8 mouse cellular contexts compared by ENCODE assay signal in genomic region chr16:23609748-23610185, GRCm38 (mm10).
DNase-seq lines count a peak whose midpoint lies in the region; ATAC-seq lines count a peak whose summit lies in the region.

No protein-coding gene starts in this region.

- no peaks in the 10 kb centered on the region for H3K36me3 ChIP-seq in liver, embryonic 16.5 days (ENCODE audit: control insufficient read depth, insufficient read depth)
- no peaks in the 10 kb centered on the region for H3K36me3 ChIP-seq in neural tube, embryonic 14.5 days (ENCODE audit: control insufficient read depth, insufficient read depth, low read length)

- 0 out of 2 replicates have a peak overlapping the region, but pooled peaks have one; percentile 20 for H3K9ac ChIP-seq in liver, embryonic 16.5 days (ENCODE audit: low read depth, low read length)
- no peak overlapping the region for H3K9ac ChIP-seq in neural tube, embryonic 14.5 days (replicated peaks; ENCODE audit: low read depth, low read length)

- WGBS in liver, embryonic 16.5 days (ENCODE audit: insufficient replicate concordance) = 14% methylated on average over 11 of the region's 11 CpGs
- 45% methylated on average over 11 of the region's 11 CpGs for WGBS in neural tube, embryonic 14.5 days

- no peaks in the 10 kb centered on the region for H3K27me3 ChIP-seq in liver, embryonic 16.5 days (ENCODE audit: control insufficient read depth, insufficient read depth, low read depth, low read length)
- H3K27me3 ChIP-seq in neural tube, embryonic 14.5 days (ENCODE audit: control insufficient read depth, insufficient read depth, low read length) = no peaks in the 10 kb centered on the region

- no peaks in the 10 kb centered on the region for H3K9me3 ChIP-seq in liver, embryonic 16.5 days (replicated peaks; ENCODE audit: control insufficient read depth, low read length)
- no peaks in the 10 kb centered on the region for H3K9me3 ChIP-seq in neural tube, embryonic 14.5 days (ENCODE audit: control insufficient read depth, low read length)

- intact Hi-C loops in heart, postnatal 10 days (cut with DNase I) = no loop called here

- peak; percentile 45 to 73 for DNase-seq in adrenal gland, postnatal 36 days
- DNase-seq in heart, postnatal 10 days = peak; percentile 32 to 50
- peak; percentile 61 to 65 for DNase-seq in kidney, postnatal 25 days
- DNase-seq in thymus, postnatal 14 days = peak; percentile 52

- peak overlapping the region; percentile 44 for H3K4me2 ChIP-seq in liver, embryonic 16.5 days (ENCODE audit: low read depth, low read length)
- H3K4me2 ChIP-seq in neural tube, embryonic 14.5 days (ENCODE audit: low read depth, low read length) = peak overlapping the region; percentile 26; the same call in 1 of the 2 replicates

- H3K4me1 ChIP-seq in liver, embryonic 16.5 days (ENCODE audit: control insufficient read depth, low read depth, low read length) = peaks cover 3% of the 10 kb centered on the region; the same call in 1 of the 2 replicates
- H3K4me1 ChIP-seq in neural tube, embryonic 14.5 days (ENCODE audit: control insufficient read depth, insufficient read depth, low read length) = no peaks in the 10 kb centered on the region

- H3K27ac ChIP-seq in liver, embryonic 16.5 days (ENCODE audit: low read length) = no peak overlapping the region; the same call in 1 of the 2 replicates
- H3K27ac ChIP-seq in neural tube, embryonic 14.5 days (ENCODE audit: low read depth, low read length) = no peak overlapping the region

- H3K4me3 ChIP-seq in liver, embryonic 16.5 days (ENCODE audit: low read depth, low read length) = peak overlapping the region; percentile 51
- peak overlapping the region; percentile 5; the same call in 1 of the 2 replicates for H3K4me3 ChIP-seq in neural tube, embryonic 14.5 days (ENCODE audit: low read depth, low read length)

- ATAC-seq in CD4-positive, CD25-positive, alpha-beta regulatory T cell, adult 4 months = peak; percentile 88
- ATAC-seq in erythroblast, adult 5-6 weeks (replicated peaks; ENCODE audit: low FRiP score, poor library complexity, severe bottlenecking) = 0 out of 2 replicates have a peak, but pooled peaks have one; percentile 35
- ATAC-seq in liver, embryonic 16.5 days (ENCODE audit: low read depth) = no peak
- ATAC-seq in neural tube, embryonic 14.5 days (ENCODE audit: low read depth) = no peak

Comparison
In these comparisons a context has a peak if more than half of its experiments do, and no peak if none do; other contexts are left out.
1. ATAC-seq: peak in CD4-positive, CD25-positive, alpha-beta regulatory T cell, adult 4 months (single experiment) and erythroblast, adult 5-6 weeks (single experiment); none in liver, embryonic 16.5 days (single experiment) and neural tube, embryonic 14.5 days (single experiment).
2. Peak in every context shown above with its lines, with median percentiles within 50 percentile points of each other: DNase-seq.